Mouse (Mus musculus) right cerebral cortex, postnatal 36 days (tissue): ENCODE results near the gene Magi1.

Experiments used
- DNase-seq, 2 experiments: peaks; one replicate each; pipeline ENCODE4 v3.0.0; 2022; ENCODE audit warnings: low spot score in 2 of 2, mixed read lengths in 1 of 2

Magi1 gene

DNA sequence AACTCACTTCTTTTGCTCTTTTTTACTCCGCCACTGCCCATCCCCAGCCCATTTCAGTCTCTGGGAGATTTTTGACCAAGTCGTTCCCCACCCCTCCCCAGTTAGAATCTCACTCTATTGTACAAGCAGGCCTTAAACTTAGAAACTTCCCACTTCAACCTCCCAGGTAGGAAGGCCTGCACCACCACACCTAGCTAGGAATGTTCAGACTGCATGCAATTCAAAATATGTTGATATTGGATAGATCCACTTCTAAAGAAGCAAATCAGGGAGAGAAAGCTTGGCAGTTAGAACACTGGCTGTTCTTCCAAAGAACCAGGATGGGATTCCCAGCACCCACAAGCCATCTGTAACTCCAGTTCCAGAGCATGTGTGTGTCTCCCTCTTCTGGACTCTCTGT is 81.8 kb downstream of the Magi1 start:
- no peak for DNase-seq

DNA sequence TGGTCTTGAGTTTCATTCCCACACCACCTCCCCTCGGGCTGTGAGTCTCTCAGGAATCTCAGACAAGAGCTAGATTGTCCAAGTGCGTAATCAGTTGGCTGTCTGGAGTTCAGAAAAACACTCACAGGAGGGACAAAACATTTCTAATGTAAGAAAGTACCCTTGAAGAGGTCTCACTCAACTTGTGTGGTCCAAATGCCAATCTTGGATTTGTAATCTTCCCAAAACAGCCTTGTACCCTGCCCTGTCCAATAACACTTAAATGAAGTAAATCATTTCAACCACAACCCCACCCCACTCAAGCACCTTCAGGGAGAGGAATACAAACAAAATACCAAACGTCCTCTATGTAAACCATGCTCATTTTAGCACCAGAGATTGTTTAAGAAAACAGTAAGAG is 82.8 kb downstream of the Magi1 start:
- DNase-seq, result no peak

DNA sequence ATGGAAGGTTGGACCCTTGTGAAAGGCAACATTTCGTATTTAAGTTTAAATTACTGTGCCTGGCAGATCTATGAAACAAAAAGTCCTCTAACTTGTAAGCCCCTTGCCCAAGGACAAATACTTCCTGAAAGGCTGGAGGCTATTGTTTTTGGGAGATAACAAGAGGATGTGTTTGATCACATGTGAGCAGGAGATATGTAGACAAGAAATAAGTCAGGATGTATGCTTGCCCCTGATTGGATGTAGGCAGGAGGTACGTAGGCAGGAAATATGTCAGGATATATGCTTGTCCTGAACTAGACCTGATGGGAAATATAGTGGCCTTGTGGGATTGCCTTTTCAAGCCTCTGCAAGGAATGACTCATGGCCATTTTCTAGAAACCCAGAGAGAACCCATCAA is 84.0 kb downstream of the Magi1 start:
- no peak for DNase-seq

DNA sequence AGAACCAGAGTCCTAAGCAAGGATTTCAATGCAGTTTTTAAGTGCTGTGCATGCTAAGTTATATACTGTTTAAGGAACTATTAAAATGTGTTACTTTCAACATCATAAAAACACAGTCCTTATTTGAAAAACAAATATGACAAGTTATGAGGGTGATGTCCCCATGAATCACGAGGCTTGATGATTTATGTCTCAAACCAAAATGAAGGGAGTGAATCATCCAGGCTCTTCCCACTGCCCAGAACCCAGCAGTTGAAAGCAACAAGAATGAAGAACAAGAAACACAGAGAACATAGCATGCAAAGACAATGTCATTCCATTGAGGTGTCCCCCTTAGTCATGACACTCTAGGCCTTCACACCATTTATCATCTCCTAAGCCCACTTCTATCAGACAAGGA is 85.9 kb downstream of the Magi1 start:
- no peak for DNase-seq

DNA sequence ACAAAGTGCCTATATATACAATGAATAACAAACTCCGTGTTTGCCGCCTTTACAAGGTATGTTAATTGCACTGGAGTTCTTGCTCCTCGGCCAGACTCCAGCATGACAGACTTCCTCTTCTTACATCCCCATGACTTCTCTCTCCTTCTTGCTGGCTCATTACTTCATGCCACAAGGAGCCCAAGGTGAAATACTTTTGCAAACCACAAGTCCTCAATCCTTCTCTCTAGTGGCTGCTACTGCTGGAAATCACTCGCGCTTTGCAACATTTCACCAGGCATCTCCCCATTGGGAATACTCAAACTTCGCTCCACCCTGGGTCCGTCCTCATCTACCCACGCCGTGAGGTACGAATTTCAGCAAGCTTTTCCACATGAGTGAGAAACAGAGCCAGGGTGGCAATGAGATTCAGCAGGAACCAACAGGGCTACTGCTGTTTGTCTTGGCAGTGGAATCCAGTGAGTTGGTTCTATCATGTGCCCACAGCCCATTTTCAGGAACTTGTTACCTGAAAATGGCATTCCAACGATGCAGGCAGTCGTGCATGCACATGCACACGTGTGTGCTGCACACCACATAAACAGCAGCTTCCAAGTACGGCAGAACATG is 88.3 kb downstream of the Magi1 start:
- no peak for DNase-seq

DNA sequence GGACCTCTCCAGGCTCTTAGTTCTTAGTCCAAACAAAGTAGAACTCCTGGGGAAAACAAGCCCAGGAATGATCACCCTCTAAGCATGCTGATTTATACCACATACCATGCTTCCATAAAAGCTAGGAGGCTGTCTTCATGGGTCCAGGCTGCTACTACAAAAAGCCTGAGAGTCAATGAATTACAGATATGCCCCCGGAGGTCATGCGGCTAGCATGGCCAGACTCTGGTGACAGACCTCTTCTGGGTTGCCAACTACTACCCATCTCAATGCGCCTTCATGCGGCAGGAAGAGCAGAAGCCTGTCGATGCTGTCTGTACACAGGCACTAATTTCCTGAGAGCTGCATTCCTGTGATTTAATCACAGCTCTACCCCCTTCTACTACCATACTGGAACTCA is 92.9 kb downstream of the Magi1 start:
- DNase-seq, result no peak

DNA sequence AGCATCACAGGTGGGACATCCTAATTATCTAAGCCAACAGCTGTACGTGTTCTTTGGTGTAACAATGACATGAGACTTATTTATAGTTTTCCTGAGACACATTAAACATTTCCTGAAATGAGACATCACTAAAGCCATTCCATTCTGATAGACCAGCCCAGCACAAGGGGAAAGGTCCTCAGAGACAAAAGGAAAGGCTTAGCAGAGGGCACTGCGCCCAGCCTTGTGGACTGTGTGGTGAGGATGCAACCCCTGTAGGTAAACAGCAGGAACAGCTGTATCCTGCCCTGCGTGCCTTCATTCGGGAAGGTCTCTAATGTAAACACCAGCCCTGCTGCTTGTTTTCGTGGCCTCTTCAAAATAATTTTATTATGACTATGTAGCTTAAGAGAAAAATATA is 94.3 kb downstream of the Magi1 start:
- no peak for DNase-seq

DNA sequence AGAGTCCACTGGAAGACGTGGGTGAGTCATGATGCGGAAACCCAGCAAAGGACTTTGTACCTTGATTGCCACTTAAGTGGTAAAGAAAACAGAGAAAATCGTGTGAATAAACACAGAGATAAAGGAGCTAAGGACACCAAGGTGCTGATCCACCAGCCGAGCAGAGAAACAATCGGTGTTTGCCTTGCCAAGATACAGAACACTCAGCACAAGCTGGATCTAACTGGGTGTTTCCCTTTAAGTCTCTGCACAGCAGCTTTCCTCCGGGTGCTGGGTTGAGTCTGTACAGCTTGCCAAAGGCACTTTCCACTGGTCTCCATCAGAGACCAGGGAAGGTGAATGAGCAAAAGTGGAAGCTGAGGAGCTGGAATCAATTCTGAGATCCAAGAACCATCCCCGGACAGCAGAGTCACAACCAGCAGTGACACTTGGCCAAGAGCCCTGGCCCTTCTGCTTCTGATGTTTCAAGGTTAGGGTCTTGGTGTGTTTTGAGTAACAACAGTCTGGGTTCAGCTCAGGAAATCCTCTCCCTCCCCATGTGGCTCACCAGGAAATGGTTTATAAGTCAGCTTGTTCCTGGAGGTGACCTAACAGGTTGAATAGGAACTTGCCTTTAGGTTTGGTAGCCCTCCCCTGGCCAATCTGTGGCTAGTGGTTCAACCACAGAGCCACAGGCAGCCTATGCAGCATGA is 96.9 kb downstream of the Magi1 start:
- DNase-seq, result no peak

DNA sequence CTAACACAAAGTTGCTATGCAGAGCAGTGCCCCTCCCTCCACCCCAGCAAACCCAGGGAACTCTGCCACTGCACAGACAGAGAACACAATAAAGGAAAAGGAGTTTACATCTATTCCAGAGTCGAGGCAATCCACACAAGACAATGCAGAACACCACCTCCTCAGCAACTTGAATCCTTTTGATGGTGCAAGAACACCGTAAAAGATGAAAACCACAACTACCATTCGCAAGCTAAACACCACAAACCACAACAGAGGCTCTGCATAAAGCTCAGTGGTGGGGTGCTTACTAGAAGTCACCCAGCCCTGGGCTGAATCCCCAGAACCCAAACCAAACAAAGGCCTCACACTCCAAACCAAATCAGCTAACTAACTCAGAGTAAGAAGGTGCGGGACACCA is 99.4 kb downstream of the Magi1 start:
- no peak for DNase-seq

DNA sequence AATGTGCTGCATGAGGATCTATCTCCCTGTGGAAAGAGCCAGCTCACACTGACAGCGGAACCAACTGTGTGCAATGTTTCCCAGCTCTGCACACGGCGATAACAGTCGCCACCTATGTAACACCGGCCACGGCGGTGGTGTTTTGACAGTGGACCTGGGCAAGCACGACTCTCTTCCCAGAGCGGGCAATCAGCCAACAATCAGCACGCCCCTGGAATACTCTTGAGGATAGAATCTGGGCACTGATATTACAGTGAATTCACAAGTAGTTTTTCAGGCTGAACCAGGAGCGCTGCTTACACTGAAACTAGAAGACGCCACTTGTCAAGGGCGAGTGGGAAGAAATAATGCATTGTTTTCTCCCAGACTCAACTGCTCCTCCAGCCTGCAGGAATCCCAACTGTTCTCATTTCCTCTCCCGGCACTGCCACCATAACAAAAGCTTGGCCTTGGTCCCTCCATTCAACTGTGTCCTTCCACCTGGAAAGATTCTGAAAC is 100.3 kb downstream of the Magi1 start:
- DNase-seq, result no peak

DNA sequence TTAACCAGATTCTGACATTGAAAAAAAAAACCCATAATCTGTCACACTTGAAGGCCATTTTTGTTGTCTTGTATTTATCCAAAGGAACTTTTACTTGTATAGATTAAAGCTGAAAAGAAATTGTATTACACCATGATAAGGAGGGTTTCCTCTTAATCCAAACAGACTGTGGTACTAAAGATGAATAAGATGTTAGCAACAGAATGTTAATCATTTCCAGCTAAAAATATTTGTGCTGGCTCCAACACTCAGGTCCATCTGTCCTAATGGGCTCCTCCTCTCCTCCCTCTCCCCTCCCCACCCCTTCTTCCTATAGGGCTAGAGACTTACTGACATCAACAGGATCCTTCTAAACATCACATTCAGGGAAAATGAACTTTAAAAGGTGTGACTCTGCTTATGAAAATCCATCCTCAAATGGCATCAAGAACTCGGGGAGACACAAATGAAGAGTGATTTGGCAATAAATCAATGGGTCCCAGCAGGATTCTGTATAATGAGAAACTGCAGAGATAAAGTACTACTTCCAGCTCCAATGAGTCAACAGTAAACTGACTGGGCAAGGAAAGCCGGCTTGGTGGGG is 102.0 kb downstream of the Magi1 start:
- no peak for DNase-seq

DNA sequence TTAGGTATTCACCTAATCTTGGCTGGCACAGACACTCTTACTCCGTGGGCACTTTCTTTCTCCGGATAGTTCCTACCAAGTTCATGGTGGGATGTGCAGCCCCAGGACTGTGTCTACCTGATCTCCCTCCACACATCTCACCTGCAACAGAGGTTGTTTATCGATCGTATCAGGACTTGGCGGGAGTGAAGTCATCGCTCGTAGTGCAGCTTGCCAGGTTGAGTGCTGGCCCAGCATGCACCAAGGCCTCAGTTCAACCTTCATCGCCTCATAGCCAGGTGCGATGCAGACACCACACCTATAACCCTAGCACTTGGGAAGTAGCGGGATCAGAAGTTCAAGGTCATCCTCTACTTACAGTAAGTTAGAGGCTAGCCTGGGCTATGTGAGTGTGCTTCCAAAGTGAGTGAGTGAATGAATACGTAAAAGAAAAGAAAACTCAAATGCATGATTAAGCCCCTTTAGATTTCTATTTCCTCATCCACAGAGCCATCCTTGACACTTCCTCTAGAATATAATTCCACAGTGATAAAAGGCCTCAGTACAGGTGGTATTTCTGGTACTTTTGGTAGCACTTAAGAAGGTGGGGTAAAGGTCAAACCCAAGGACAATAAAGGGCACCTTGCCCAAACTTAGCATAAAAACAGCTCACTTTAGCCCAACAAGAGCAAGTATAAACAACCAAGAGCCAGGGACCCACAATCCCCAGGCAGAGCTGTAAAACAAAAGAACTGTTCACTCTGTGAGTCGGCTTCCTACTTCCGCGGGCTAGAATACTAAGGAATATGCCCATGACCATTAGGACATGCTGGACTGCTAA is 103.2 kb downstream of the Magi1 start:
- no peak for DNase-seq

DNA sequence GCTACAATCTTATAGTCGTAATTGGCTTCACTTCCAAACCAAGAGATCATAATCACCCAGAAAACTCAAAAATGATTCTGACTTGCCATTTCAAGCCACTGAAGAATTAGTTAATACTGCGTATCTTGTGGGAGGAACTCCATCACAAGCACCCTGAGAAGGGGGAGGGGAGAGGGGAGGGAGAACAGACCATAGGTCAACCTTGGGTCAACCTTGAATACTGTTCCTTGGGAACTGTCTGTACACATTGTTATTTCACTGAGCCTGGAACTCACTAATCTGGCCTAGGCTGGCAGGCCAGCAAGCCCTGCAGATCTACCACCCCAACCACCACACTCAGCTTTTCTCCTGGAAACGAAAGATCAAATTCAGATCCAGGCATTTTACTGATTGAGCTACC is 106.2 kb downstream of the Magi1 start:
- DNase-seq, result no peak

DNA sequence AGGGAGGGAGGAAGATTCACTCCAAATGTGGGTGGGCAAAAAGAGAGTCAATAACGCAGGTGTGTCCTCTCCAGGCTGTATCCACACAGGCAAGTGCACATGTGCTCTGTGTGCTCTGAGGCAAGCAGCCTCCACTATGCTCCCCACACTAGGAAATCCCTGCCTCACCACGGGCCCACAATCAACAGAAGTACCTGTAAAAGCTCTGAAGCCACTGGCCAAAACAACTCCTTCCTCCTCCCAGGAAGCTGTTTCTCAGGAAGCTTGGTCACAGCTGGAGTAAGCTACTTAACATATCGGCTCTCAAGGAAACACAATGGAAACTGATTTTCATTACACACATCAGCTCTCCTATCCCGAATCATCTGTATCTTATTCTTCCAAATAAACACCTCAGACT is 107.0 kb downstream of the Magi1 start:
- no peak for DNase-seq

DNA sequence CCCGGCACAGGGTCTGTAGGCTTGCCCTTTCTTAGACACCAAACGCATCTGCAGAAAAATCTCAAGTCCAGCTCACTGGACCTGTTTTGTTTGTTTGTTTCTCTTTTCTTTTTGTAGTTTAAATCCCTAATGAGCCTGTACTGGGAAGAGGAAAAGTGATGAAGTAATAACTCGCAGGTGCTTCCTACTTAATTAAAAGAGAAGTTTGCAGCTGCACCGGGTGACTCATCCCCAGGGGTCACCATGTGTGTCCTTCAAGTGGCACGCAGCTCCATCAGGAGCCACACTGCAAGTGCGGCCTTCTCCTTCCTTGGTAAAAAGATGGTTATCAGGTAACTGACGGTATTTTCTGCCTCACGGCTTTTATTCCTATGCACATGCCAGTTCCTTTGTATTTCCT is 112.5 kb downstream of the Magi1 start:
- no peak for DNase-seq

DNA sequence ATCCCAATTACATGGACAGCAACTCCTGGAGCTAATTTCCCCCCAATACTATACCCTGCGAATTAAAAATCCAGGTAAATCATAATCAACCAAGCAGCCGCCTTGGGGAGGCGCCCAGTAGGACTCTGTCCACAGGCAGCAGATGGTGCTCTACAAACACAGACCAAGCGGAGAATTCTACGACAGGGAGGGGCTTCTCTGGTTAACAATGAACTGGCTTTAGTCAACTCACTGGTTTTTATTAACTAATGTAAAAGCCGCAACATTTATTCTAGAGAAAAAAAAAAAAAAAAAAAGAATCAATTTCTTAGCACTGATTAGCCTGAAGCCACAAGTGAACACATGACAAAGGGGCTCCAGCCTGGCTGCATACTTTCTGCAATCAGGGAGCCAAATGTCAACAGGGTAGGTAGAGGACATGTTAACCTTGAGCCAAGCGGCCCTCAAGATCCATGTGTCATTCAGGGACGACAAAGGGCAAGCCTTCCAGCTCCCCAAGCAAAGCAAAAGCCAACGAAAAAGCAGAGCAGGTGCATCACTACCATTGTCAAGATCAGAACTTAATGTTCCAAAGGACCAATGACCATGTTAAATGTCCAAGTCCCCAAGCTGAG is 114.0 kb downstream of the Magi1 start:
- DNase-seq, result no peak

DNA sequence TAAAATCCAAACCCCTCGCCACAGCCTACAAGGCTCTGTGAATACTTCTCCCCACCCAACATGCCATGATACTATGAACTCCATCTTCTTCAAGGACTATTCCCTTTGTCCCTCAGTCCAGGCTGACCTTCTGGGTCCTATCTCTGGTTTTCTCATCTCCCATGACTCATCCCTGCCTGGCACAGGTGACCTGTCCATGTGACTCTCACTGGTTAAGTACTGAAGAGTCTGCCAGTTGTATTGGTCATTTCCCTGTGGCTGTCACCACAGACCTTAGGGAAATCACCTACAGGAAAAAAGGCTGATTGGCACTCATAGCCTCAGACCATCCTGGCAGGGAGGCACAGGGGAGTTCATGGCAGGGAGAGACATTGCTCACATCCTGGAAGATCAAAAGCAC is 117.8 kb downstream of the Magi1 start:
- DNase-seq, result no peak

DNA sequence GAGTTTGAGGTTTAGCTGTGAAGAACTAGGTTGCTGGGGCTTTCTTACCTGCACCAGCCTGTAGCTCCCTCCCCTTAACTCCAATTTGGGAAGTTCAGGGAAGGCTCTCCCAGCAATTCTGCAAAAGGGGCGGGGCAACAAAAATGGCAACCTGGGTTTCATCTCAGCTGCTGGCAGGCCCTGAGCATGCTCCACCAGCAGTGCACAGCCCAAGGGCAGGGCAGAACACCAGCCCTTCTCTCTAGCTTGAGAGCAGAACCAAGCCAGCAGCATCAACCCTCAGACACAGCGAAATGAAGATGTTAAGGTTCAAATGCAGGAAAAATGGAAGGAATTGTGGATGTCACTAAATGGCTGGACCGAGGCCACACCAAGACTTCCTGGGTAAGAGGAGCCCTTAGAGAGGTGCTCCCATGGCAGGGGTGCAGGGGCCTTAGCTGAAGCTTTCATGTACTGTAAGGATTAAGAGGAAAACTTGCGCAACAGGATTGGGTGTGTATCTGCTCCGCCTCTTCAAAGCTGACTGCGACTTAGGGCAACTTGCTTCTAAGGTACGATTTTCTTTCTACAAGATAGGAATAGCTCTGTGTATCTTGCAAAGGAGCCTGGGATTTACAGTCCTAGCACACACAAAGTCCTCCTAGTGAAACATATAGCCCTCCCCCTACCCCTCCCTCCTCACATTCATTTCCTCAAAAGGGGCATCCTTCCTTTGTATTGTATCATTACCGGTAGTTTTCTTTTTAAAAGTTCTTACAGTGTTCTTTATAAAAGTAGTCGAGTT is 118.8 kb downstream of the Magi1 start:
- no peak for DNase-seq

DNA sequence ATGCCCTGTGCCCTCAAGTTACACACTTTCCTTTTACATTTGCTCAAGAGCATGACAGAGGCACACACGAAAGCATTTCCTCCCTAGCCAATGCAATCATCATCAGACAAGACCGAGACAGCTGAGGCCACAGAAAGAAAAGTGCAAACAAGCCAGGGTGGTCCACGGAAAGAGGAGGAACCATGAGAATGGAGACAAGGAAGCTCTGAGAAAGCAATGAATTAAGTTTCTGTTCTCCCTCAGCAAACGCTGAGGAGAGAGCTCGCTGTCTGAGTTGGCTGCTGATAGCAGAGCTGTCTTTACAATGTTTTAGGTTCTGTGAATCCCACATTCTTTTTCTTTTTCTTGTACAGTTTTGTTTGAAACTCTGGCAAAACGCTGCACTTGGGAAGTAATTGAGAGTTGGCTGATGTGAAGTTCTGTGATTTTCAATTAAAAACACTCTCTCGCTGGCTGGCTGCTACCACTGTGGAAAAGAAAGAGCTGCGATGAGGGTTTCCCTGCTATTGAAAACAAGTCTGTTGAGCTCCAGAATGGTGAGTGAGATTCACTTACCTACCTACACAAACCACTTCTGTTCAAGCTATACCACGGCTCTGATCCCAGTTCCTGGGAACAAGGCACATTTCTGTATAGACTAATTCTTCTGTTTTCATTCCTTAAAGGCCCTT is 120.3 kb downstream of the Magi1 start:
- DNase-seq, result no peak

DNA sequence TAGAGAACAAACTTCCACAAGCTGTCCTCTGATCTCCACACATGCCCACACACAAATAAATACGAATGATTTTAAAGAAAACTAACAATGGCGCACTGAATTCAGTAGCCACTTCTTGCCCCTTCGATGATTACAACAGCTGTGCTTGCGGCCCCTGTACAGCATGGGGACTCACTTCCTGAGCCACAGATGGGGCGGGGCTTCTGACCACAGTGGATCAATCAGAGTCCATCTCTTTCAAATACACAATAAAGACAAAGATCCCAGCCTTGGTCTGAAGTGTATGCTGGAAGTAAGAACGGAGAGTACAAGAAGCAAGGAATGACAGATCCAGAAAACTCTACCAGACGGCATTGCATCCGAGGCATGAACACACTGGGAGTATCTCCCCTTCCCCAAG is 120.8 kb downstream of the Magi1 start:
- no peak for DNase-seq

DNA sequence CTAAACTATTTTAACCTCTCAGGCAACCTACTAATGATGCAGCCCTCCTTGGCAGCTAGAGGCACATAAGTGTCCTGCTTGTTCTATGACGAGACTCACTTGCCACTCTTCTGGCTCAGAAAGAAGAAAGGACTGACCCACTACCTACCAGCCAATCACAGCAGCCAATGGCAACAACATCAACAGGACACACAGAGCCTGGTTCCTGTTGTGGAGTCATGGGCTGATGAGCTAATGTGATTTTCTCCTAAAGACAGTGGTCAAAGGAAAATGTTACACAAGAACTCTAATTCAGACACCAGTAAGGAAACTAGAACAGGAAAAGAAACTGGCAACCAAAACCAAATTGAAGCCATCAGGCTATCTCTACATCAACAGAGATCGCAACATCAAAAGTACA is 124.5 kb downstream of the Magi1 start:
- DNase-seq, result no peak
